Mouse (Mus musculus) MEL (cell line): ENCODE results near the gene Parp16.

ENCODE experiments used
- CTCF ChIP-seq, 3 experiments: IDR thresholded peaks in 2 of 3; conservative IDR thresholded peaks in 1 of 3; 2 replicates each; pipeline ENCODE4 v1.5.1; 2011 to 2012; ENCODE audit warnings: low read length in 3 of 3, low read depth in 2 of 3, mild to moderate bottlenecking in 2 of 3, improper control_type of control experiment in 1 of 3, inconsistent platforms in 1 of 3, mixed read lengths in 1 of 3, moderate library complexity in 1 of 3; ENCODE audit not compliant: control insufficient read depth in 1 of 3, insufficient read depth in 1 of 3, poor library complexity in 1 of 3, severe bottlenecking in 1 of 3
- GATA1 ChIP-seq: IDR thresholded peaks from 2 replicates; pipeline ENCODE4 v1.6.1; 2011; ENCODE audit warnings: low read depth, low read length, improper control_type of control experiment
- POLR2A ChIP-seq, 2 experiments: IDR thresholded peaks; 2 replicates each; pipeline ENCODE4 v1.6.1; 2011 to 2012; ENCODE audit warnings: low read length in 2 of 2, mild to moderate bottlenecking in 2 of 2, control low read depth in 1 of 2, improper control_type of control experiment in 1 of 2, low read depth in 1 of 2, moderate library complexity in 1 of 2; ENCODE audit not compliant: control insufficient read depth in 1 of 2, insufficient read depth in 1 of 2, poor library complexity in 1 of 2
- SMC3 ChIP-seq: IDR thresholded peaks from 2 replicates; pipeline ENCODE4 v1.6.1; 2011; ENCODE audit warnings: low read depth, low read length, improper control_type of control experiment

DNA sequence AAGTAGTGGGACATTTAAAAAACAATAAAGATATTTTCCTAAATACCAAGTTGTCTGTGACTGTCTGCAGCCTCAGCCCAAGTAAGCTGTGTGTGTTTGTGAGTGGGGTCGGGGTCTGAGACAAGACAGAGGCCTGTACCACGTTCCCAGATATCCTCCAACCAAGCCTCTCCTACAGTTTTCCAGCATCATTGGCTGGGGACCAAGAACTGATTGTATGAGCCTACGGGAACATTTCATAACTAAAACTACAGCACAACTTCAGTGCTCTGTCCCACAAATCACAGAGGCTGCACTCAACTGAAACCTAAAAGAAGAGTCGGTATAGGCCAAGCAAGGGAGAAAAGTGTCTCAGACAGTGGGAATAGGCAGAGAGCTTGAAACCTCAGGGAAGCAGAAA lies 44.0 kb downstream of the Parp16 start:
- TF ChIP-seq POLR2A (IDR thresholded peaks at IDR 0.05; ENCODE audit: control insufficient read depth in 1 of 2, insufficient read depth in 1 of 2, low read depth in 1 of 2, low read length in 2 of 2, poor library complexity in 1 of 2) (no peak), SMC3 (no peak), CTCF (IDR thresholded peaks at IDR 0.05 in 2 of 3, conservative IDR thresholded peaks at IDR 0.05 in 1 of 3; ENCODE audit: control insufficient read depth in 1 of 3, insufficient read depth in 1 of 3, low read depth in 2 of 3, low read length in 3 of 3, poor library complexity in 1 of 3, severe bottlenecking in 1 of 3) (no peak), GATA1 (no peak)
